Mouse (Mus musculus) heart, adult 2 months (tissue): ENCODE results near the gene Mlxip. TPM values are rescaled to one million over a fixed set of nuclear protein-coding genes. Genes with fewer than 3 reads are reported as not detected.

Experiments used
- DNase-seq, 2 experiments: peaks; one replicate each; pipeline ENCODE4 v3.0.0; 2021
- H3K27ac ChIP-seq: fragments of 200-600 bp; 2 replicates; pipeline ENCODE4 v1.8.1; 2022
- H3K27me3 ChIP-seq: fragments of 200-500 bp; 2 replicates; pipeline ENCODE4 v1.6.1; 2012; ENCODE audit warnings: mild to moderate bottlenecking, low read length, inconsistent platforms, mixed read lengths; ENCODE audit not compliant: control insufficient read depth, insufficient read depth
- H3K36me3 ChIP-seq: fragments of 200-500 bp; 2 replicates; pipeline ENCODE4 v1.6.1; 2012; ENCODE audit warnings: low read length, inconsistent platforms; ENCODE audit not compliant: control insufficient read depth, insufficient read depth
- H3K4me1 ChIP-seq: fragments of 200-500 bp; 2 replicates; pipeline ENCODE4 v1.6.1; 2011; ENCODE audit warnings: low read length; ENCODE audit not compliant: control insufficient read depth, insufficient read depth
- H3K4me3 ChIP-seq: fragments of 200-600 bp; 2 replicates; pipeline ENCODE4 v1.8.1; 2022
- H3K79me2 ChIP-seq: fragments of 200-500 bp; replicated peaks from 2 replicates; pipeline ENCODE4 v1.6.1; 2012; ENCODE audit warnings: mild to moderate bottlenecking, inconsistent platforms, low read length, moderate library complexity, mixed read lengths; ENCODE audit not compliant: control insufficient read depth, insufficient read depth
- H3K9ac ChIP-seq: fragments of 200-500 bp; 2 replicates; pipeline ENCODE4 v1.6.1; 2012; ENCODE audit warnings: low read depth, mild to moderate bottlenecking, control low read depth, inconsistent platforms, low read length, mixed read lengths
- CTCF ChIP-seq: fragments of 200-600 bp; IDR thresholded peaks from 2 replicates; pipeline ENCODE4 v1.8.1; 2022; ENCODE audit warnings: antibody characterized with exemption, mild to moderate bottlenecking, moderate library complexity
- EP300 ChIP-seq: fragments of 200-500 bp; IDR thresholded peaks from 2 replicates; pipeline ENCODE4 v1.6.1; 2011; ENCODE audit warnings: low read depth, low read length, control low read depth; ENCODE audit not compliant: insufficient read depth
- POLR2A ChIP-seq: fragments of 200-500 bp; IDR thresholded peaks from 2 replicates; pipeline ENCODE4 v1.6.1; 2011; ENCODE audit warnings: mild to moderate bottlenecking, low read depth, low read length, control low read depth; ENCODE audit not compliant: insufficient read depth
- WGBS: fragments of 180-500 bp; shearing (Covaris S2); methylation state at CpG from one replicate; pipeline ENCODE4 v1.1.7; 2018; 5-methylcytosine and 5-hydroxymethylcytosine counted together
- intact Hi-C: fragments of 180-260 bp; cut with DNase I; formaldehyde crosslinking; loops from one replicate; pipeline ENCODE4 v1.15.1; 2025
- polyA plus RNA-seq: library from polyadenylated mRNA; depleted of rRNA; stranded (reverse); fragments of >200 nt; gene quantifications from 2 replicates; pipeline ENCODE4 v1.2.3, GENCODE M21; 2012
- total RNA-seq, 2 experiments: library from RNA; stranded (reverse); gene quantifications; 2 replicates each; pipeline ENCODE4 v1.2.3; 2021

The Mlxip gene
- total and polyA plus RNA-seq, 3 experiments, result 27.8 to 34.3 (median 27.9) TPM

DNA sequence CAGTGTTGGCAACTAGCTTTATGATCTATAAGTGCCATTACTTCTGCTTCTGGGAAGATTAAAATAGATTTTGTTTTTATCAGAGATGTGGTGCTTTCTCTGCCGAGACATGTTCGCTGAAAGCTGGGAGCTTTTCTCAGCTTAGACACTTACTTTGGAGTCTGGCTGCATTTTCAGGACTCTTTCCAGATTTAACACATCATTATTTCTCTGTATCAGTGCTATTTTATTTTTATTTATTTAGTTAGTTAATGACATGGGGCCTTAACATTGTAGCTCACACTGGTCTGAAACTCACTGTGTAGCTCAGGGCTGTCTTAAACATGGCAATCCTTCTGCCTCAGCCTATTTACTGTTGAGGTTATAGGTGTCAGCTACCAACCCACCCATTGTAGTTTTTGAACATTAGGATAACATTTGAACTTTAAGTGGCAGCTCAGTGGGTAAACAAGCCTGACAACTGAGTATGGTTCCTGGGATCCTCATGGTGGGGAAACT is 19.3 kb downstream of the Mlxip start:
- Histone ChIP-seq H3K27ac (no peak overlapping the region), H3K27me3 (no peaks in the 10 kb centered on the region), H3K9ac (no peak overlapping the region), H3K4me1 (peaks cover 22% of the 10 kb centered on the region), H3K36me3 (peaks cover 26% of the 10 kb centered on the region), H3K4me3 (no peak overlapping the region), H3K79me2 (peaks cover 7% of the 10 kb centered on the region)
- intact Hi-C loops, result no loop called here
- TF ChIP-seq POLR2A (no peak), EP300 (no peak), CTCF (no peak)
- DNase-seq, result no peak
- WGBS, result 43% methylated on average over 2 of the region's 2 CpGs

DNA sequence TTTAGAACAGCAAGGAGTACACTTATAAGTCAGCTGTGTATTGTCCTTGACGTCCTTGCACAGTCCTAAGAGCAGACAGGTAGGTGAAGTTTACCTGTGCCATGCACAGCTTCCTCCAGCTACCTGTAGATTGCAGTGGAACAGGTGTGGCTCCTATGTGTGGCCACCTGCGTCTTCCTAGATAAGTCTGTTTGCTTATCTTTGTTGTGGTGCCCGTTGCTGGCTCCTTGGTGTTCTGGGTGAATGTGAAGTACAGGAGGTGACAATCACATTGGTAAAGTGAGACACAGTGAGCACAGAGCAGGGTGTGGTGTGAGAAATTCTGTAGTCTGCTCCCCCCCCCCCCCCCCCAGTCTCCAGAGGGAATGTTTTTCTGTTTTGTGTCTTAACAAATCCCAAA is 21.6 kb downstream of the Mlxip start:
- H3K4me3 ChIP-seq, result no peak overlapping the region
- H3K36me3 ChIP-seq, result peaks cover 17% of the 10 kb centered on the region
- H3K27me3 ChIP-seq, result no peaks in the 10 kb centered on the region
- intact Hi-C loops, result loop anchor here (2.0 kb wide), 1 partner anchor 21 kb away; the partner anchor contains the start of gene Mlxip
- no peak for DNase-seq
- H3K9ac ChIP-seq, result no peak overlapping the region
- H3K4me1 ChIP-seq, result peaks cover 24% of the 10 kb centered on the region
- WGBS, result 61% methylated on average over 3 of the region's 3 CpGs
- H3K79me2 ChIP-seq, result peaks cover 6% of the 10 kb centered on the region
- TF ChIP-seq POLR2A (no peak), CTCF (no peak), EP300 (no peak)
- H3K27ac ChIP-seq, result peak overlapping the region; percentile 59

DNA sequence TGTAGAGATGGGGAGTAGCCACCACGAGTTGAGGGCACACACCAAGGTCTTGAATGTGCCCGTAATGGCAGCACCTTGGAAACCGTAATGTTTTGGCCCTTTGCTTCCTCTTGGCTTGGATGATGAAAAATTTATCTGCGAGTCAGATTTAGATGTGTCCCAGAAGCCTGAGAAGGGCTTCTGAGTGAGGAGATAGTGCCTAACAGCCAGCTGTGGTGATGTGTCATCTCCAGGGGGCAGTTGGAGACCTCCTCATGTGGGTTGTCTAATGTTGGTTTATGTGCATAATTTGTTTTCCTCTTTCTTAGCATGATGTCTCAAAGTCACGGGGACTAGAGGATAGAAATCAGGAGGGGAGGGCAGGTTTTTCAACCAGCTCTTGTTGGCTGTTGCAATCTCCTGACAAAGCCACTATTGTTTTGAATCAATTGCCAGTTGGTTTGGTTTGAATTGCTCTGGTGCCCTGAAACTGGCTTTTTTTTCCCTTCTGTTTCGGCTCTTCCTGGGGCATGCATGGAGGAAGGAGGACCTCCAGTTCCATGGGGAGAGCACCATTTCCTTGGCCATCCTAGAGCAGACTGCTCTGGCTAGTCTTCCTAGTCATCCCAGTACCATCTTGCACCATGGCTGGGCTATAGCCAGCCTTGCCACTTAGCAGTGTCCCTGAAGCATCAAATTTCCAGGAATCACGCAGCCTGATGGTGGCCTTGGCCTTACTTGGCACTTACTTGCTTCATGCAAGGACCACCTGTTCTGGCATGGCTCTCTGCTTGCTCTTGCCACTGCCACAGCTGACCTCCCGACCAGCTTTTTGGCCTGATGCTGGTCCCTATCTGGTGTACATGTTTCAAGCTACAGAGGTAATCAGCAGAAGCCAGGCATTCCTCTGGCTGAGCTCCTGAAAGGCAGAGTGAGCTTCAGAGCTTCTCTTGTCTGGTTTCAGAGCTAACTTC is 22.2 kb downstream of the Mlxip start:
- Histone ChIP-seq H3K4me1 (peaks cover 24% of the 10 kb centered on the region), H3K9ac (no peak overlapping the region), H3K27me3 (no peaks in the 10 kb centered on the region), H3K36me3 (peaks cover 14% of the 10 kb centered on the region), H3K4me3 (no peak overlapping the region), H3K79me2 (peaks cover 5% of the 10 kb centered on the region), H3K27ac (peak overlapping the region; percentile 59)
- 40% methylated on average over 8 of the region's 8 CpGs for WGBS
- DNase-seq, result peak in 1 of 2 experiments; percentile 51
- TF ChIP-seq EP300 (peak; percentile 54; the same call in 1 of the 2 replicates), CTCF (no peak)
- intact Hi-C loops, result loop anchor here (2.0 kb wide), 1 partner anchor 22 kb away; the partner anchor contains the start of gene Mlxip

DNA sequence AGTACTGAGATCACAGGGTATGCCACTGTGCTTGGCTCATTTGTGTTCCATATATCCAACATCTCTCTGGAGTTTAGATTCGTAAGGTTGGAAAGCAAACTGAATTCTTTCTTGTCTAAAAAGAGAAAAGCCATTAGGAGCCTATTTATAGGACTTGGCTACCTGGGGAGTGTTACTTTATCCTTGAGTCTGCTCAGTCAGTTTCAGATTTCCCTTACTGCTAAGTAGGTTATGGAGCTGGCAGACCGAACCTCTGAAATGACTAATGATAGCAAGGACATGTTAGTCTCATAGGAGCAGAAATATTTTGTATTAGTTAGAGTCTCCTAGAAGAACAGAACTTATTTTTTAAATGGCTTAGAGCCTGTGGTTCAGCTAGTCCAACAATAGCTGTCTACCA is 29.3 kb downstream of the Mlxip start:
- Histone ChIP-seq H3K4me1 (peaks cover 11% of the 10 kb centered on the region), H3K79me2 (peaks cover 1% of the 10 kb centered on the region), H3K27me3 (no peaks in the 10 kb centered on the region), H3K27ac (peak overlapping the region; percentile 81), H3K9ac (no peak overlapping the region), H3K4me3 (no peak overlapping the region), H3K36me3 (peaks cover 5% of the 10 kb centered on the region; the same call in 1 of the 2 replicates)
- intact Hi-C loops, result no loop called here
- no peak for DNase-seq
- TF ChIP-seq EP300 (no peak), POLR2A (no peak), CTCF (no peak)
- WGBS, result 31% methylated on average over 2 of the region's 2 CpGs

DNA sequence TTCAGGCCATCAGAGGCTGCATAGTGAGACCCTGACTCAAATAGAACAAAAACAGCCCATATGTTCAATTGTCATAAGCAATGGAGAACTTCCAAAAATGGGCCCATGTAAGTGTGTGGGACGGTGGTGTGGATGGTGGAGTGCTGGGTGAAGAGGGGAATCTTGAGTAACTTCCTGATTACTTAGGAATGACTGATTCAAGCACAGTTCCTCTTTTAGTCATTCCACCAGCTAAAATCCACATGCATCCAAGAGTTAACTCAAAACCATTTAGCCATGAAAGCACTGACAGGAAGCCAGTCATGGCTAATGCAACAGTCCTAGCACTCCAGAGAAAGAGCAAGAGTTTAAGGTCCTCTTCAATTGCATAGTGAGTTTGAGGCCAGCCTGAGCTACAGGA is 33.0 kb downstream of the Mlxip start:
- Histone ChIP-seq H3K9ac (no peak overlapping the region), H3K27me3 (no peaks in the 10 kb centered on the region), H3K79me2 (0 out of 2 replicates have a peak, but pooled peaks cover 1% of the 10 kb centered on the region), H3K4me1 (peaks cover 17% of the 10 kb centered on the region), H3K36me3 (peaks cover 11% of the 10 kb centered on the region; the same call in 1 of the 2 replicates), H3K27ac (no peak overlapping the region), H3K4me3 (no peak overlapping the region)
- no peak for DNase-seq
- no peak for TF ChIP-seq CTCF
- TF ChIP-seq EP300, result no peak
- TF ChIP-seq POLR2A, result no peak
- 89% methylated on average over 1 of the region's 1 CpGs for WGBS
- intact Hi-C loops, result no loop called here
